Mouse (Mus musculus) spleen, adult 12 weeks (tissue): ENCODE data around the gene Aff3.

Experiments
- DNase-seq: peaks from one replicate; pipeline ENCODE4 v3.0.0; 2022; ENCODE audit warnings: low spot score

The Aff3 gene

GRCm38 (mm10) chr1:38268246-38269042 is 396.3 kb downstream of the Aff3 start:
- no peak for DNase-seq

- no peak for DNase-seq
Measured at GRCm38 (mm10) chr1:38263251-38263650, 401.5 kb downstream of the Aff3 start.

GRCm38 (mm10) chr1:38262362-38263154 is 402.2 kb downstream of the Aff3 start:
- DNase-seq: no peak

- no peak for DNase-seq
Measured at GRCm38 (mm10) chr1:38261076-38261475, 403.7 kb downstream of the Aff3 start.

GRCm38 (mm10) chr1:38259541-38260338 is 405.0 kb downstream of the Aff3 start:
- no peak for DNase-seq

- DNase-seq: no peak
Measured at GRCm38 (mm10) chr1:38254426-38254825, 410.3 kb downstream of the Aff3 start.

- DNase-seq: peak; percentile 11
Measured at GRCm38 (mm10) chr1:38252766-38253079, 412.0 kb downstream of the Aff3 start.

GRCm38 (mm10) chr1:38252031-38252765 is 412.6 kb downstream of the Aff3 start:
- DNase-seq: no peak

- DNase-seq: no peak
Measured at GRCm38 (mm10) chr1:38251448-38251847, 413.3 kb downstream of the Aff3 start.

- no peak for DNase-seq
Measured at GRCm38 (mm10) chr1:38250246-38250645, 414.5 kb downstream of the Aff3 start.

- no peak for DNase-seq
Measured at GRCm38 (mm10) chr1:38249561-38249960, 415.2 kb downstream of the Aff3 start.

- no peak for DNase-seq
Measured at GRCm38 (mm10) chr1:38248027-38248426, 416.7 kb downstream of the Aff3 start.

- DNase-seq: no peak
Measured at GRCm38 (mm10) chr1:38242559-38242958, 422.2 kb downstream of the Aff3 start.

GRCm38 (mm10) chr1:38241801-38242200 is 423.0 kb downstream of the Aff3 start:
- DNase-seq: no peak

- no peak for DNase-seq
Measured at GRCm38 (mm10) chr1:38241221-38241666, 423.5 kb downstream of the Aff3 start.

- no peak for DNase-seq
Measured at GRCm38 (mm10) chr1:38240438-38241220, 424.1 kb downstream of the Aff3 start.

- no peak for DNase-seq
Measured at GRCm38 (mm10) chr1:38239516-38239915, 425.2 kb downstream of the Aff3 start.

GRCm38 (mm10) chr1:38237831-38238230 is 426.9 kb downstream of the Aff3 start:
- no peak for DNase-seq

- DNase-seq: no peak
Measured at GRCm38 (mm10) chr1:38237027-38237787, 427.5 kb downstream of the Aff3 start.

GRCm38 (mm10) chr1:38233121-38233520 is 431.6 kb downstream of the Aff3 start:
- DNase-seq: no peak
